Mouse (Mus musculus) c-Kit-negative CD71-positive TER-119-positive erythroid progenitor cells, embryonic 14.5 days (primary cell): ENCODE measurements around the gene Arpp21.

Experiments
- DNase-seq: peaks from one replicate; pipeline ENCODE4 v3.0.0-alpha.2; 2013; ENCODE audit warnings: low read depth, low spot score

The Arpp21 gene

DNA sequence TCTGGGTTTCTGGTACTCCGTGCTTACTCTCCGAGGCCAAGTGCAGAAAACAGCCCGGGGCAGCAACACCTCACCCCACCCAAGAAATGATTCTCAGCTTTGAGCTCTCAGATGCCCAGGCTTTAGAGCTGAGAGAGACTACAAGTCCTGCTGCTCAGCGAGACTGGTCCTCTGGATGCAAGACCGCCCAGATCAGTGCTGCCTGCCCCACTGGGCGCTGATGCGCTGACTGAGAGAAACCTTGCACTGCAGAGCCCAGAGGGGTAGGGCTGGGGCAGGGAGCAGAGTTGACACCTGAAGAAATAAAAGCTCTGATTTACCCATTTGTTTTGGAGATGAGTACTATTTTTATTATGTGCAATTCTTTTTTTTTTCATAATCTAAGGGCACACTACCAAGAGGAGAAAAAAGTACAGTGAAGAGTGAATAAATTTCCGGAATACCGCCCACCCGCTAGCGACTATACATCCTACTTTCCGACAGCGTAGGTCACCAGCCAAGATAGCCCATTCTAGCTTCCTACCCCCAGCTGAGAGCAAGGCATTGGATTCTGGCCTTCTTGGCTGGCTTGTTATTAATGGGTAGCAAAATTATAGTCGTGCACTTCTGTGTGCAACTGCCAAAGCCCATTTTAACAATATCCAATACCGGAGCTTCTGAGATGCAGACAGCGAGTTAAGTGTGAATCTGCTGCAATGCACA lies at the start of gene Arpp21:
Gene Arpp21 (minus strand): TSS at position 243 of the 702 bp plus-strand sequence.
- no peak for DNase-seq

DNA sequence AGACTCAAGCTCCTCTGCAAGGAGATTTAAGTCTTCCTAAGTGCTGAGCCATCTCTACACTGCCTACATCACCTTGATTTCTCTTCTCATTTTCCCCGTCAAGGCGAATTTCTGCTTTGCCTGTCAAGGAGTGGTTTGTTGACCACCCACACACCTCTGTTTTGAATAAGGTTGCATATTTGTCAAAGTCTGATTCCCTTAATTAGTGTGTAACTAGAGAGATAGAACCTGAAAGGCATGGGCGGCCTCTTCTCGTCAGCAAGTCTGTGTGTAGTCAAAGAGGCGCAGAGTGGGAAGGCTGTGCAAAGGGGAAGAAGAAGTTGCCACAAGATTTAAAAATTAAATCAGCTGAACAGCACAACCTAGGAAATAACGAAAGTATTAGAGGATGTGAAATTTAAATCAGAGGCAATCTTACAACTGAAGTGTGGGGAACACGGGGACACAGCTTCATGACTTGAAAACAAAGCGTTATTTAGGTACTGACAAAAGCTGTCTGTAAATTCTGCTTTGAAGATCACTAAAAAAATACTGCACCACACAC lies 36.8 kb upstream of the Arpp21 start:
- DNase-seq: no peak

DNA sequence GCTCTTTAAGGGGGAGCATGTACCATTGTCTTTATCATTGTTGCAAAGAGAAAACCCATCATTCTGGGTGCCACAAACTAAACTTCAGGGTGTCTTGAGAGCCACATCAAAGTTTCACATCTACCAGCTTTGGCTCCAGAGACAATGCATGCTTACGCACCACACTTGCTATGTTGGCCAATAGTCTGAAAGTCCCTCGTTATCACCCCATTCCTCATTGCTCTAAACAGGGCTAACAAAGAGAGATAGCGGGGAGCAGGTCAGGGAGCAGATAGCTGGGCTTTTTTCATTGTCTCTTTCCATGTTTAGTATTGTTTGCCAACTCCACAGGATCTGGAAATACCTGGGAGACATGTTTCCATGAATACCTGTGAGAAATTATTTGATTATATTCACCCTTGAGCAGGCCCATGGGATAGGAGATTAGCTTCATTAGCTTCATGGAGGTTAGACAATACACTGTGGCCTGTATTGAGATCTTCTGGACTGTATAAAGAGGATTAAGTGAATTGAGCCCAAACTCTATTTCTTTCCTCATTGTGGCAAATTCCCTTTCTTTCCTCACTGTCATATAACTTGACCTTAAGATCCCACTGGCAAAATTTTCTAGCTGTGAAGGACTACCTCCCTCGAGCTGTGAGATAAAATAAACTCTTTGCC lies 29.4 kb upstream of the Arpp21 start:
- no peak for DNase-seq

DNA sequence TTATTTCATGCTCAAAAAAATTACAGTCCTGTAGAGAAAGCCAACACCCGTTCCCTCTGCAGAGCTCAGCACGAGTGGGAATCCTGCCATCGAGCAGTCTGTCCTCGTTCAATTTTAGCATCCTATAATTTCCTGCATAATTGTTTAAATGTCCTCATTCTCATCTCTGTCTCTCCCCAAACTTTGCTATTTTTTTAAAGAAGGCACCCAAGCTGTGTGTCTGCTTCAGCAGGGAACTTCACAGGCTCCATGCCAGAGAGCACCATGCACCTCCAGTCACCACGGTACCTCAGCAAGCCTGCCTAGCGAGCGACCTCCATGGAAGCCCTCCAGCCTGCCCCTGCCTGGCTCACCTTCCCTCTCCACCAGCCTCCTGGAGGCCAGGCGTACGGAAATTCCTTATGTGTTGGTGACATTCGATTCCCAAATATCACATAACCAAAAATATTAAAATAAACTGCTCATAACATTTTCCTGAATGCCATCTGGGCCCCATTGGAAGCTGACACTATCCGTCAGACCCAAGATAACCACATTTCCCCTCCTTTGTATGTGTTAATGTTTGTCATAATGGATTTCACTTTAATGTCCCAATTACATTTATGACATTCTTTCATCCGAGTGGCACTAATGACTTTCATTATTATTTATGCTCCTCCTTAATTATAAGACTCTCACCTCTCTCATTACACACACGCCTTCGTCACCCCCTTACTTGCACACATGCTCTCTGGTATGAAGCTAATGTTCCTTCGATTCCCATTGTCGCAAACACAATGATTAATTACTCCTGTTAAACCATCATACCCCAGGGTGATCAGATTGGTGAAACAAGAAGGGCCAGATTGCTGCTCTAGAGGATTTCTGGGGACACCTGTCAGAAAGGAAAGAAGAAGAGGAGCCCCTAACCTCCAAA lies 26.5 kb upstream of the Arpp21 start:
- no peak for DNase-seq

DNA sequence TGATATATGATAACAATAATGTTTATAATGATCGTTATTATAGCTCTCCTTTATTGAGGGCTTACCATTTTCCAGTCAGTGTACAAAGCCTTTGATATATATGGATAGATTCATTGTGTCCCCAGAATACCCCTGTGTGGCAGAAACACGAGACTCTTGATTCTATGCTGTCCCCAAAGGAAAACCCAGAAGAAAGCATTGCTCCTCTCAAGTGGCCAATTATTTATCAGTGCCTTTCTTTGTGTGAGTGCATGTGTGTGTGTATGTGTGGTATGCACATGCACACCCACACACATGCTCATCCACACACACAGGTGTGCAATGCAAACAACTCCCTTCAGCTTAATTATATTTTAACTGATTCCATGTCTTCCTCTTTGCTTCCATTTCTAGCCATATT lies 25.8 kb upstream of the Arpp21 start:
- no peak for DNase-seq

DNA sequence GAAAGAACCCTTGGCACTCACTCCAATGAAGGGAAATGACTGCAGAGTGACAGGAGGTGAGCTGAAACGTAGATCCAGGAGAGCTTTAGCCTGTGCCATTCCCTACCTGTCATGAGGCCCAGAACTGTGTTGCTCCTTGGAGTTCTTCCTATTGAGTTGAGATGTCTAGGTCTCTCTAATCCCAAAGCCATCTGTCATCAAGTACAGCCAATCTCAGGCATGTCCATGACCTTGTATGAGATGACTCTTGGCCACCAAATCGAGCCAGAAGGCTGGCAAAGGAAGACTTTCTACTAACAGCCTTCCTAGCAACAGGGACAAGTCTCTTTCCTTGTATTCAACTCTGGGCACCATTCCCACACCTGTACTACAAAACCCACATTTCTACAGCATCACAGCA lies 25.0 kb upstream of the Arpp21 start:
- DNase-seq: no peak

DNA sequence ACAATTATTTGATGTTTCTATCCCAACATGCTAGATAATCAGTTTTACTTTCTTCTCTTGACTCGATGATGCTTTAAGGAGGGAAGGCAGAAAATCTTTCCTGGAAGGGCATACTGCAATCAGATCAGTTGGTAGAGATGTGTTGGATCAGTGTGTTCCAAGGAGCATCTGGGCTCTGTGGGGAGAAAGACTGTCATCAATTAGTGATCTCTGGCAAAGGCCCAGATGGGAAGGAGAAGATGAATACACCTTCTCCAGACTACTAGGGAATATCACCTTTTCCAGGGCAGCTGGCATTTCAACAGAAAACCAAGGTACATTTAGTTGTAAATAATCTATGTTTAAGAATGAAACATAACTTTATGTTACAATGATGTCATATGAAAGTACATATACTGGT lies 22.8 kb upstream of the Arpp21 start:
- no peak for DNase-seq

DNA sequence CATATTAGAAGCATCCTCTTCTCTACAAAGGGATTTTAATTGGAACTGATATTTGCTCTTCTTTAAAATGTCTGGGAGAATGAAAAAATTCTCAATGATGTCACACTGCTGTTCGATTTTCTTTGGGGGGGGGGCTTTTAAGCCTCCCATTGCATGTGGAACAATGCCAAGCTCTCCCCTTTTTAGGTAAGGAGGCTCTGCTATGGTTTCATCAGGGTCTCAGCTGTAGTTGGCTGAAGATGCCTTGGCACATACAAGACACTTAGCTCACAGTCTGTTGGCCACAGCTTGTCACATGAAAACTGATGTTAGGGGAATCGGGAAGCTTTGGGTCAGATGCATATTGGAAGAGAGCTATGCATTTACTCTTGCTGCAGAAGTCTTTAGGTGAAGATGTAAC lies 20.2 kb upstream of the Arpp21 start:
- no peak for DNase-seq

DNA sequence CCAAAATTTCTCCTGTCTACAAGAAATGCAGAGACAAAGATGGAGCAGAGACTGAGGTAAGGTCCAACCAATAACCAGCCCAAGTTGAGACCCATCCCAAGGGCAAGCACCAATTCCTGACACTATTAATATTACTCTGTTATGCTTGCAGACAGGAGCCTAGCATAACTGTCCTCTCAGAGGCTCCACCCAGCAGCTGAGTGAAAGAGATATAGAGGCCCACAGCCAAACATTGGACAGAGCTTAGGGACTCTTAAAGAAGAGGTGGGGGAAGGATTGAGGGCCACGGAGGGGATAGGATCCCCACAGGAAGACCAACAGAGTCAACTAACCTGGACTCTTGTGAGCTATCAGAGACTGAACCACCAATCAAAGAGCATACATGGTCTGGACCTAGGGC lies 18.0 kb upstream of the Arpp21 start:
- DNase-seq: no peak

DNA sequence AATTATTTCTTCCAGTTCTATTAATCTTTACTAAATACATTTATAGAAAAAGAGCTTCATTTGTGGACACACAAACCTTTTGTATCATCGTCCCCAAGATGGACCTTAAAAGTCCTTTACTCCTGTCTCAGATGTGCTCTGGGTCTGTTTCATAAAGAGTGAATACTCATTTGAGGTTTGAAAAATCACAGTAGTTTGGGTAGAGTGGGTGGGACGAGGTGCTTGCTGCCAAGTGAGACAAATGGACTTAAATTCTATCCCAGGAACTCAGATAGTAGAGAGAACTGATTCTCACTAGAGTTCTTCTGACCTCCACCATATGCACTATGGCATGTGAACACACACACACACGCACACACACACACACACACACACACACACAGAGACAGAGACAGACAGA lies 16.1 kb upstream of the Arpp21 start:
- no peak for DNase-seq

DNA sequence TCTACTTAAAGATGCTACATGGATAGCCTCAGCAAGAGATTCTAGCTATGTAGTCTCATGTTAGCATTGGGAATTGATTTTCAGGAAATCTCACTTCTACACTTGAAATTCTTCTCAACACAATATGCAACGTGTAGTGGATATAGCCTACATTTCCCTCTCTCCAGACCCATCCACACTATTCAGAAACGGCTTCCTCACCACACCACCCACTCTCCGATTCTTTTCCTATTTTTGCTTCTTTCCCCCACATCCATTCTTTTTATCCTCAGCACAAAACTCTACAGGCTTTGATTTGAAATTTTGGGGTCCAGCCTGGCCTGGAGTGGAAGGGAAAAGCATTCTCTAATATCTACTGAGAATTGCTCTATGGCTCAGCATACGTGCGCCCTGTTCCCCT lies 15.6 kb upstream of the Arpp21 start:
- DNase-seq: no peak

DNA sequence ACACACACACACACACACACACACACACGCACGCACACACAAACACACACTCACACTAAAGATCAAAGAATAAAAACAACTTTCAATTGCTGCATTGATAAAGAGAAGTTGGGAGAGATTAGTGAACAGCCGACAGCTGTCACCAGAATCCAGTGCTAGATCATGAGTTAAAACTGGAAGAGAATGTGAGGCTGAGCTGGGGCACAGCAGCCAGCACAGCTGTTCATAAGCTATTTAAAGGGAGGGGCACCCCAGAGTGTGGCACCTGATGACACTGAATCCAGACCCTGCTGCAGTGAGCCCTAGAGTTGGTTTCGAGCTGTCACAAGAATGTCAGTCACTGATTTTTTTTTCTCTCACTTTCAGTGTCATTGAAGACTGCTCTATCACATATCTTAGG lies 14.0 kb upstream of the Arpp21 start:
- no peak for DNase-seq

DNA sequence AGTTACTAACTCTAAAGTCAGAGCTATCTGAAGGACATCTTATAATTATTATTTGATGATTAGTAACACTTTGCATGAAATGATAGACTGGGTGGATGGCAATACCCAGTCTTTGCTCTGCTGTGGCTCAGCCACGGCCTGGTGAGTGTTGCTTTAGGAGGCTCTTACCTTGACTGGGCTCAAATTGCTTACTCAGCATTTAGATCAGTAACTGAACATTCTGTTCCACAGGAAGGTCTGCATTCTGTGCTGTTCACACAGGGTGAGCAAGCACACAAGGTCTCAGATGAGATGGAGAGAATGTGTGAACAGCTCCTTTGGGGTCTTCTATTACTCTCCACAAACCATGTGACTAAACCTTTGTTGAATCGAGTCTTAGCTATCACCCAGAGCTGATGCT lies 11.4 kb upstream of the Arpp21 start:
- no peak for DNase-seq

DNA sequence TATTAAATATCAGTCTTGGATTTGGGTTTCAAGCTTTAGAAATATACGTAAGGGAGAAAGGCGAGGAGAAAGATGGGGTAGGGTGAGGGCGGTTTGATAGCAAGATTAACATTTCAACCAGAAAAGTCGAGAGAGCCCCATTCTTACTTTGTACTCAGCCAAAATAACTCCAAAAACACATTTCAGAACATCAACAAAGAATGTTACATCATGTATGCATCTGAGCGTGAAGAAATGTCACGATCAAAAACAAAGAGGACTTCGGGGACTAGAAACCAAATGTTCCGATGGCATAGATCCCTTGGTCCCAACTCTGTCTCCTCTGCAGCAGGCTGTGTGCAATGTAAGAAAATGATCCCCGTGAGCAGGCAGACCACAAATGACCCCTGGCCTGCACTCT lies 2.4 kb upstream of the Arpp21 start:
- DNase-seq: no peak

DNA sequence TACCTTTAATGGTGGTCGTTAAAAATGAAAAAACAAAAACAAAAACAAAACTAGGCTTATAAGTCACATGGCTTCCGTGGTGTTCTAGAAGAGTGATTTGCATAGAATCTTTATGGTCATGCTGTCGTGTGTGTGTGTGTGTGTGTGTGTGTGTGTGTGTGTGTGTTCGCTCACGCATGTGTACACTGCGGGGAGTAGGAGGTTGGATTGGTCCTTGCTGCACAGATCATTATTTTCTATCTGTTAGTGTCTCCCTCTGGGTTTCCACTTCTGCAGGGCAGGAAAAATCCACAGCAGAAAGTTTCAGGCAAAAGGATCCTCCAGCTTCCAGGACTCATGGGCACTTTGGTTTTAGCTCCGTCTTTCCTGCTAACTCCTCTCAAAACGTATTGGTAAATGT lies 813 bp upstream of the Arpp21 start:
- DNase-seq: no peak

DNA sequence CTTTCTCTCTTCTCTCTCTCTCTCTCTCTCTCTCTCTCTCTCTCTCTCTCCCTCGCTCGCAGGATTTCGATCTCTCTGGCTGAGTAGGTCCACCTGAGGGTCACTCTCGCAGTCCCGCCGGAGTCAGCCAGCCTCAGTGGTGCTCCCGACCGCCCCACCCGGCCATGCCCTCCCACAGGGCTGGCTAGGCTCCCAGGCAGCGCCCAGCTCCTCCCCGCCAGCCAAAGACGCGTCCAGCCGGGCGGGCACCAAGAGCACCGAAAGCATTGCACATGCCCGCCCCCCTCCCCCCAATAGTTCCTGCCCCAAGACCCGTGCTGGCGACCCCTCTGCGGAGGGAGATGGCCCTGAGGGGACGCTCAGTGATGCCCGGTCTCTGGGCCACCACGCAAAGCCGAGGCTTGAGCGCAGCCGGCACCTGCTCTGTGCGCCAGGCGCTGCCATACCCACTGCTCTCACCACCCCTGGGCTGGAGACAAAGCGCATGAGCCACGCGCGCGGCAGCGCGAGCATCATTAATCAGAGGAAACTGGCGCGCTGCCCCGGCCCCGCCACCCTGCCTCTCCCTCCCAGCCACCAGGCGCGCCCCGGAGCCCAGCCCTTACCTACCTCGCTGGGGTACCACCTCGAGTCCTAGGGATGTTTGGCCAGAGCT lies 570 bp downstream of the Arpp21 start:
- no peak for DNase-seq

DNA sequence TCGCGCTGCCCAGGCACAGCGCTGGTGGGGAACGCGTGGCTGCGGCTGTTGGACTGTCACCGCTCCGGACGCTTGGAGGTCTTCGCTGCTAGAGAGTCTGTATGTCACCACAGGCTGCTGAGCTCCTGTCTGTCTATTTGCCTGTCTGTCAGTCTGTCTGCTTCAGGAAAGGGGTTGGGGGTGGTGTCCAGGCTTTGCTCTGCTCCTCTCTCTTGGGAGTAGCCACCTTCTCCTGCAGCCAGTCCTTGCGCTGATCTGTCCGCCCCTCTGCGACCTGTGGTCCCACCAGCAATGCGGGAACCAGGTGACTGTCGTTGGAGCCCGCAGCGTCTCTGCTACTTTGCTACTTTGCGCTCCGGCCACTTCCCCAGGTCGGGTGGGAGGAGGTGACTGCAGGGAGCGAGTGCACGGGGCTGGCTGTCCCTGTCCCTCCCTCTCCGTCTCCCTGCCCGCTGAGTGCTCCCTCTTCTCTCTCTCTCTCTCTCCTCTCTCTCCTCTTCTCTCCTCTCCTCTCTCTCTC lies 1.2 kb downstream of the Arpp21 start:
- DNase-seq: no peak

DNA sequence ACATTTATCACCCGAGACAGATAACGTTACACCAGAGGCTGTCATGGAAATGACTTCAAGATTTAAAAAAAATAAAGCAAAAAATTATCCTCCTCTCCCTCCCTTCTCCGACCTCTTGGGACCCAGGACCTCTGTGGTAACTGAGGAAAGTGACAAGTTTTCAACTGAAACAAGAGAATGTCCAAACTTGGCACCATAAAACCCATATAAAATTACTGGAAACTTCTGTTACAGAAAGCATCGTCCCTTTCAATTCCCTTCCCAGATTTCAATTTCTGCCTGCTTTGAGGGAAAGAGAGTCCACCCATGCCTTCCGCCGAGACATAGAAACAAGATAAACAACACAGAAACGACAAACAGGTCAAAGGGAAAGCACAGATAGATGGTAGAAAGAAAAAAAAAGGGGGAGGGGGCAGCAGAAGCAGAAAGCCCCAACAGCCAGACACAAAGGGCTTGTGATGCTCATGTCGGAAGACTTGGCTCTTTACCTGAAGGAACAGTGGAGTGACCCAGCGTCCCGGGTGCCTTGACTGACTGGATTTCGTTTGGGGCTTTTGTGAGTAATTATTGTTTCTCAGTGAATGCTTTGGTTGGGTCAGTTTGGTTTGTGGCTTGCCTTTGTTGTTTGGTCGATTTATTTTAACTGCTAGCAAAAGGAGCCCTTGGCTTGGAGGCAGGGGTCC lies 1.8 kb downstream of the Arpp21 start:
- DNase-seq: no peak

DNA sequence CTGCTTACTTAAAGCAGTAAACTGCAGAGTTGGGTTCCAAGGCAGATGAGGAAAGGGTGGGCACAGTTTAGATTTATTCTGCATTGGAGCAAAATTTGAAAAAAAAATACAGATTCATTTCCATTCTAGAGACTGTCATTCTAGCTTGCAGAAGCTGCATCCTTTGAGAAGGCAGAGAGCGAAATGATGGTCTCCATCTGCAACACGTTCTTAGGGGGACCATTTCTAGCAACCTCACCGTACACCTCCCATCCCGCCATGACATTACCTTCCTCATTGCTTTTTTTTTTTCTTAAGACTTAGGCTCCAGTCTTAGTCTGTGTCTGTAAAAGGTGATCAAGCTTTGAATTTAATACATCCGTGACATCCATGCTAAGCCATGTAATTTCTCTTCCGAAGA lies 2.4 kb downstream of the Arpp21 start:
- no peak for DNase-seq

DNA sequence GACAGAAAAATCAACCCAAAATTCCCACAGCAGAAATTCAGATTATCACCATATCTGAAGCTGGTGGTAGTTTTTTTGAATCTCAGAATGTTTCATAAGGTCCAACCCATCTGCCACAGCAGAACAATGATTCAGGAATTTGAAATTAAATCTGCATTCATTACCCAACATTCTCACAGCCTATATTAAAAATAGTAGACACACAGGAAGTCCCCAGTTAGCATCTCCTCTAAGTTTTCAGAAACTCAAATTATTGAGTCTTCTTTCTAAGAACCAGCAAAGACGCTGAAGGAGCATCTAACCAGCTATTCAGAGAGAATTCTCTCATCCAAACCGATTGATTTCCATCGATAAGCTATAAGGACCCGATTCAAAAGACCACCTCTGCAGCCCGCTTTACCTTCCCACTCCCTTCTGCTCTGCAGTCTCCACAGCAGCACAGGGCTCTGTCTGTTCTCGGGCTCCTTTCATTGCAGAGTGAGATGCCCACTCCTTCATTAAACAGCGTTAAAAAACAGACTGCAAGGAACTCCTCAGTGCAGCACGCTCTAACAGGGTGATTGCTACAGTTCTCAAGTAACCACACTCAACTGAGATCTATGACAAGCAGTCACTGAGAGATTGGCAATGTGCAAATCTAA lies 3.7 kb downstream of the Arpp21 start:
- no peak for DNase-seq
